Mouse (Mus musculus) kidney, postnatal 25 days (tissue): Measurements from ENCODE around the gene Kcnip1.
A peak's percentile ranks its signal among the peaks of the same experiment; 100 is the strongest.

ENCODE experiments used
- DNase-seq, 2 experiments: peaks; one replicate each; pipeline ENCODE4 v3.0.0; 2021; ENCODE audit warnings: mixed read lengths in 2 of 2

Gene Kcnip1

GRCm38 (mm10) chr11:33747402-33747955, 245.5 kb downstream of the Kcnip1 start:
- no peak for DNase-seq

- no peak for DNase-seq
Measured at GRCm38 (mm10) chr11:33746402-33746801, 246.6 kb downstream of the Kcnip1 start.

GRCm38 (mm10) chr11:33745821-33746329, 247.1 kb downstream of the Kcnip1 start:
- DNase-seq, result no peak

GRCm38 (mm10) chr11:33744429-33744828, 248.5 kb downstream of the Kcnip1 start:
- no peak for DNase-seq

GRCm38 (mm10) chr11:33740187-33740586, 252.8 kb downstream of the Kcnip1 start:
- DNase-seq, result no peak

- DNase-seq, result peak in 1 of 2 experiments; percentile 23
Measured at GRCm38 (mm10) chr11:33736426-33736825, 256.5 kb downstream of the Kcnip1 start.

- DNase-seq, result peak; percentile 41 to 78
Measured at GRCm38 (mm10) chr11:33733269-33733668, 259.7 kb downstream of the Kcnip1 start.

- no peak for DNase-seq
Measured at GRCm38 (mm10) chr11:33732358-33732757, 260.6 kb downstream of the Kcnip1 start.

- peak; percentile 54 to 72 for DNase-seq
Measured at GRCm38 (mm10) chr11:33721297-33721696, 271.7 kb downstream of the Kcnip1 start.

- no peak for DNase-seq
Measured at GRCm38 (mm10) chr11:33706777-33707176, 286.2 kb downstream of the Kcnip1 start.

- no peak for DNase-seq
Measured at GRCm38 (mm10) chr11:33701958-33702459, 290.9 kb downstream of the Kcnip1 start.

GRCm38 (mm10) chr11:33701236-33701957, 291.6 kb downstream of the Kcnip1 start:
- DNase-seq, result no peak

- DNase-seq, result no peak
Measured at GRCm38 (mm10) chr11:33700725-33701124, 292.2 kb downstream of the Kcnip1 start.

- no peak for DNase-seq
Measured at GRCm38 (mm10) chr11:33690181-33690580, 302.8 kb downstream of the Kcnip1 start.

GRCm38 (mm10) chr11:33685904-33686303, 307.0 kb downstream of the Kcnip1 start:
- no peak for DNase-seq

GRCm38 (mm10) chr11:33680151-33680550, 312.8 kb downstream of the Kcnip1 start:
- peak; percentile 57 to 59 for DNase-seq

- no peak for DNase-seq
Measured at GRCm38 (mm10) chr11:33670105-33670965, 322.6 kb downstream of the Kcnip1 start.

GRCm38 (mm10) chr11:33668376-33668775, 324.6 kb downstream of the Kcnip1 start:
- DNase-seq, result no peak

GRCm38 (mm10) chr11:33663599-33663998, 329.4 kb downstream of the Kcnip1 start:
- no peak for DNase-seq

GRCm38 (mm10) chr11:33660016-33660913, 332.7 kb downstream of the Kcnip1 start:
- DNase-seq, result no peak

GRCm38 (mm10) chr11:33655861-33656593, 336.9 kb downstream of the Kcnip1 start:
- no peak for DNase-seq
